Mouse (Mus musculus) brain, adult 10 weeks (tissue): ENCODE measurements around the gene Tex13b. TPM values are rescaled to one million over a fixed set of nuclear protein-coding genes. Genes with fewer than 3 reads are reported as not detected.

Source experiments
- polyA plus RNA-seq: library from polyadenylated mRNA; stranded (reverse); fragments of 350-450 nt; fragmentation: Illumina TruSeq; extraction: RNeasy Lipid Tissue Mini Kit (QIAGEN cat#74804); gene quantifications from one replicate; pipeline ENCODE4 v1.2.3, GENCODE M21; 2015; ENCODE audit warnings: low read depth, low replicate concordance

Tex13b gene
- not detected for polyA plus RNA-seq

GRCm38 (mm10) chrX:140813312-140814006 is at the start of gene Tex13b:
Gene Tex13b (minus strand): TSS chrX:140813433.

Other genes with a start within 250 kb of the Tex13b start
- gene Tsc22d3, start 212.8 kb downstream of the Tex13b start, polyA plus RNA-seq, result 117 TPM
- 17.6 TPM for gene Mid2, start 148.8 kb downstream of the Tex13b start, polyA plus RNA-seq
- gene Vsig1, start 94.2 kb upstream of the Tex13b start, polyA plus RNA-seq, result not detected
- gene Psmd10, start 143.3 kb upstream of the Tex13b start, polyA plus RNA-seq, result 35.1 TPM
- gene Atg4a, start 143.5 kb upstream of the Tex13b start, polyA plus RNA-seq, result 13.0 TPM